Mouse (Mus musculus) urinary bladder, postnatal 25 days (tissue): Measurements from ENCODE around the gene Oaz3.

Source experiments
- DNase-seq: peaks from one replicate; pipeline ENCODE4 v3.0.0; 2022; ENCODE audit warnings: low spot score

The Oaz3 gene

DNA sequence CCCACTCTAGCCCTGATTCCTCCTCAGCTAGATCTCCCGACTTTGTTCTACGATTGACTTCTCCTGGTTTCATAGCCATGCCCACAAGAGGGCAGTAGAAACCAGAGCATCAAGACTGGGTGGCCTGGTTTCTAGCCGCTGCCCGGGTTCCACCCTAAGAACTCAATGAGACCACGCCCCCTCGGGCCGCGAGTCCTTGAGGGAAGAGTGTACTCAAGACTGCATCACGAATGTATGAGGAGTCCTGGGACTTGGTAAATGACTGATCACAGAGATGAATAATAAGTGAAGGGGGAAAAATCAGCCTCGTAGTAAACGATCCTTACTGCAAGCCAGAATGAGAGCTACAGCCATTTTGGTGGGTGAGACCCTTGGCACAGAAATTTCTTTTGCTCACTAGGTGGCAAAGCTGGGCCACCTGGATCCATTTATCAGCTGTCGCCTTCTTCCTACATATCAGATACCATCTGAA lies 12.8 kb upstream of the Oaz3 start:
- peak; percentile 70 for DNase-seq

DNA sequence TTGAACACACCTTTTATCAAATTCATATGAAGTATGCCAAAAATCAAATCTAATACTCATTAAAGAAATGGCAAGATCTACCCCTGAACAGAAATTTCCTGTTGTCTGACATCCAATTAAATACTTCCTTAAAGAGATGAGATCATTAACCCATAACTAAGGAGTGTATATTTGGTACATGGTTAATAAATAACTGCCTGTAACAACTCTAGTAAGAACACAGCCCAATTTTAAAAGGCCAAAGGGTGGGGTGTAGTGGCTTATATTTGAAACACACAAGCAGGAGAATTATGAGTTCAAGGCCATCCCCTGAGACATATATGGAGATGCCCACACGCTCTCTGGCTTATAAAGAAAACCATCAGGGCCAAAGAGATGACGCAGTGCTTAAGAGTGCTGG lies 5.7 kb upstream of the Oaz3 start:
- DNase-seq = no peak

DNA sequence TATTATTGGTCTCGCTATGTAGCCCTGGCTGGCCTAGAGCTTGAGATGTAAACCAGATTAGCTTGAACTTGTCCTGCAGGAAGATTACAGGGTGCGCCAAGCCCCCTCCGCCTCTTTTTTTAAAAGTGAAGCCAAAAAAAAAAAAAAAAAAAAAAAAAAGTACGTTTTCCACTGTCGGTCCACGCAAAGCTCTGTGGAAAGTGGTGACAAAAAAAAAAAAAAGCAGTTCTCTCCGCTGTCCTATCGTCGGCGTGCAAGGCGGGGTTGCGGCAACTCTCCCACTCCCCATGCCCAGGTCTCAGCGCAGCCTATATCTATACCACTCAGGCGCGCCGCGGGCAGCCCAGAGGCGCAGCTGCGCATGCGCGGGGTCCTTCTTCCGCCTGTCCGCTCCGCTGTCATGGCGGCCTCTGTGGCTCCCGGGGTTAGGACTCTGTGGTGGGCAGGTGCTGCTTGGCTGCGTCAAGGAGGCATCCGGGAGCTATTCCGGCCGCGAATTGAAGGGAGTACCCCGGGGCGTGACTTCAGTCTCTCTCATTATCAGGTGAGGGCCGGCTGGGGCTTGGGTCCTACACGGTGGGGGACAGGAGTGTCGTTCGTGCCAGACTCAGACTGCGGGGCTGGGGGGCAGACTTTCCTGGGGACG lies 641 bp downstream of the Oaz3 start, which contains the start of gene Mrpl9:
Gene Mrpl9, plus strand, starts transcription at position 368 of the 646 bp plus-strand sequence.
- peak; percentile 98 for DNase-seq

DNA sequence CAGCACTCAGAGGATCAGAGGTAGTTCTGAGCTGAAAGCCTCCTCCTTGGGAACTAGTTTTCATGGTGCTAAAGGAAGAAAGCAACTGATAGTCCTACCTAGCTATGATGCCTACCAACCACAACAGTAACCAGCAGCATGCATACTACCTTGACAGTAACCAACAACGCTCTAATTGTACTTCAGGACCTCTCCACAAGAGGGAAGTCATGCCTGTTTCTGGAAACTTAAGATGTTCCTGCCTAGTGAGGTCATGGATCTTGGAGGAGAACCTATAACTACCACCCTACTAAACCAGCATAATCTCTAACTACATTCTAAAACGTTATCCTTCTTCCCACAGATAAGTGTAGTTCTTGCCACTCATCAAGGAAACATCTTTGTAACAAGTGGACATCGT lies 2.5 kb downstream of the Oaz3 start:
- DNase-seq = no peak

DNA sequence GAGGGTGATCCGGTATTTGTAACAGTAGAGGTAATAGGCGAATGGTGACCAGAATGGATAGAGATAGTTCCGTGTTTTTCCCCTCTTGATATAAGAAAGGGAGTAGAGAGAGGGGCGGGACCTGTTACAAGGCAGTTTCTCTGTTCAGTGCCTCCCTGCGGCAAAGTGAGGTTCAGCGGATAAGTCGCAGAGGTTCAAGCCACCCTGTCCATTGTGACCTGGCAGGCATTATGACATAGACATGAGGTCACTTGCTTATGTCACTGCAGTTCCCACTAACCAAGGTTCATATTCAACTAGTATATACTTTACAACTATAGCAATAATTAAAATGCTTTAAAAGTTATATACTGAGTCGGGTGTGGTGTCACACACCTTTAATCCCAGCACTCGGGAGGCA lies 7.3 kb downstream of the Oaz3 start:
- DNase-seq = no peak

DNA sequence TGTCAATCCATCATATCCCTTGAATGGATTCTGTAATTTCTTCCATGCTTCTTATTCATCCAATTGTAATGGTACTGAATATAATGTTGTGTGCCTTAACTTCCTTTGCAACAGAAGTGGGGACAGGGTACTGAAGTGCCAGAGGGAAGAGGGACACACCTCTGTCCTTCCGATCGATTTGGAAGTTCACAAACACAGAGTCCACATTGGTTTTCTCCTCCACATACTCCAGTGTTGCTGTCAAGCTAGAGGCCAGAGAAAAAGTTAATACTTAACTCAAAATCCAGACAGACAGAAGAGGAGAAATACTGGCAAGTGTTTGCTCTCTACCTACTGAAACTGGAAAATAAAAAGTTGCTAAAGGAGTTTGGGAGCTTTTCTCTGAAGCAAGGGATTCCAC lies 9.4 kb downstream of the Oaz3 start:
- DNase-seq = no peak

DNA sequence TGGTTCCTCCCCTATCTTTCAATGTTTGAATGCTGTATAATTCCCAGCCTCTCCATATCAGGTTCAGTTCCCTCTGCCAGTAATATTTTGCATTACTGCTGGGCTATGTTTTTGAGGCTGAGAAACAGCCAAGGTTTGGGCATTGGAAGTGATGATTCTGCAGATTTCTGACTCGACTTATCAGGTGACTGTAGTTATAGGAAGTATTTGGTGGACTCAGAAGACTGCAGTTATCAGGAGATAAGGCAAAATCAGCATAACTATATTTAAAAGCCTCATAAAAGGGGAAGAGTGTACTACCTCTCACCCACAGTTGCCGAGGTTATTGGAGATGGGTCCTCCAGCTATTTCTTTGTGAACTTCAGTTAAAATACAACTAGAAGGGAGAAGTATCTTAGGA lies 12.7 kb downstream of the Oaz3 start:
- no peak for DNase-seq

DNA sequence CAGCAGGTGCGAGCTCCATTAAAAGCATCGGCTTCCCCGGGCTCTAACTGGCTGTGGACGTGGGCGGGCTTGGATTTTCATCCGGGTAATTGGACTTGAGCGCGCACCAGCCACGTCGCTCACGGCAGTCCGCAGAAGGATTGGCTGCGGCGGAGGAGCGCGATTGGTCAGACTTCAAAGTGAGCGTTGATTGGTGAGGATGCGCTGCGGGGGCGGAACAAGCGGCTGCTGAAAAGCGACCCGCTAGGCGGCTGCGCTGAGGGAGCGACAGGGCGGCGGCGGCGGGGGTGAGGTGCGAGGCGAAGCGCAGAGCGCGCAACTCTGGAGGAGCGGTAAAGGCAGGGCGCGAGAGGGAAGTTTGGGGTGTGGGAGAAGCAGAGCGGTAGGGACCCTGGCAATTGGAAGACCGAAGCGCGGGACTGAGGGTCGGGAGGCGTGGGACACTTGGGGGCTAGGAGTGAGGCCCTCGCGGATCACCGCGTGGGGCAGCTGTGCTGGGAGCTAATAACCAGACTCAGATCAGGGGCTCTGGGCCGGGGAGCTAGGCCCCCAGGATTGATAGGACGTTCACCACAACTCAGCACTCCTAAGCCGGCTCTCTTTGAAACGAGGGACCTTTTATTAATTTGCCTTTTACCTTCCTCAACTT lies 30.6 kb downstream of the Oaz3 start, which contains the start of gene Tdrkh:
Gene Tdrkh, plus strand, starts transcription at position 243 of the 649 bp plus-strand sequence.
- peak; percentile 82 for DNase-seq

DNA sequence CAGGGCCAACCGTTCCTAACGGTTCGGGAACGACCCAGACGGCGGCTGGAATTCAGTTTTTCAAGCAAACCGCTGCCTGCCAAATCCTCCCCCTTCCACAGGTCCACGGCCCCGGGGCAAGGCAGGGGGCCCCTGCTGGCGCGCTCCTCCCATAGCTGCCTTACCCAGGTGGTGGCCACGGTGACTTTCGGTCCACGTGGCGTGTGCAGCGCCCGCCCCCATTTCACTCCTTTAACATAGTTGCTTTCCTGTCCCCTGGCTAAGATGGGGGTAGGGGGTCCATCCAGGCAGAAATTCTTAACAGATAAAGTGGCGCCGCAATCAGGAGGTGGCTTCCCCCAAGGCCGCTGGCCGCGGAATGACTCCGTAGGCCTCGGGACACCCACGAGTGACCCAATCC lies 31.2 kb downstream of the Oaz3 start:
- DNase-seq = no peak

DNA sequence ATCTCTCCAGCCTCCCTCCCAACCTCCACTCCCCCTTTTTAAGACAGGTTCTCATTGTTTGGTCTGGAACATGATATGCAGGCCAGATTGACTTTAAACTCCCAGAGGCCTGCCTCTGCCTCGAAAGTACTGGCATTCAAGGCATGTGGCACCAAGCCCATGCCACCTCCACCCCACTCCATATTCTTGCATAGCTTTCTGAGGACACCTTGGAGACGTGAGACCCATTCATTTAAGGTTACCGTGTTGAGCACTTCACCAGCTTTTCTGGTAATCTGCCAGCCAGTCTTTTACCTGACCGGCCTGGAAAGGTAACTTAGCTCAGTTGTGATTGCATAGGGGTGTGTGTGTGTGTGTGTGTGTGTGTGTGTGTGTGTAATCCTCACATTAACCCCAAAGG lies 38.2 kb downstream of the Oaz3 start:
- no peak for DNase-seq

DNA sequence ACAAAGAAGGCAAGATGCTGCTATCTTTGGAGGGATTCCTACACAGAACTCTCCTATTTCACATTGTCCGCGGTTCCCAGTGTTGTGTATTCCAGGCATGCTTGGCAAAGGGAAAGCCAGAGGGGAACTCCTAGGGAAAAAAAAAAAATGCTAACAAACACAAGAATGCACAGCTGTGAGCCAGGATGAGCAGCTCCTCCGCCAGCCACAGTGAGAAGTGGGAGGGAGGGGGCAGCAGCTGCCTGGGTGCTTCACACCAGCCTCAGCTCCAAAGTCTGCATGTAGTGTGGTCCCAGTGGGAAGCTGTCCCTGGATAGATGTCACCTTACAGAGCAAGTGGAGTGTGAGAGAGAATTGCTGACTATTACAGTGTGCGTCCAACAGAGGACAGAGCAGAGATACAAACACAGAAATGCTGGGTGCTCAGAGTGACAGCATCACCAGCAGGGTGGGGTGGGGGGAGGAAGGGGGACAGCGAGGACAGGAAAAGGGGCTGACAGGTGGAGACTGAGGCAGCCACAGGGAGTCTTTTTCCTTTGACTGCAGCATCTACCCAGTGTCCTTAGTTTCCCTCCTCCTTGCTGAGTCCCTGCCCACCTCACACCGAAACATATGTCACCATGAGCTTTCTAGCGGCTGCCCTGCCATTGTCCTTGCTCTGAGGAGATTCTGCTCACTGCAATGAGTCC lies 39.2 kb downstream of the Oaz3 start:
- no peak for DNase-seq

DNA sequence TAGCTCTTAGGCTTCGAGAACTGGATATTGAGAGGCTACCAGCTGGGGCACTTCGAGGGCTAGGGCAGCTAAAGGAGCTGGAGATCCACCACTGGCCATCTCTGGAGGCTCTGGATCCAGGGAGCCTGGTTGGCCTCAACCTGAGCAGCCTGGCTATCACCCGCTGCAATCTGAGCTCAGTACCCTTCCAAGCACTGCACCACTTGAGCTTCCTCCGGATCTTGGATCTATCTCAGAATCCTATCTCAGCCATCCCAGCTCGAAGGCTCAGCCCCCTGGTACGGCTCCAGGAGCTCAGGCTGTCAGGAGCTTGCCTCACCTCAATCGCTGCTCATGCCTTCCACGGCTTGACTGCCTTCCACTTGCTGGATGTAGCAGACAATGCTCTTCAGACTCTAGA lies 41.3 kb downstream of the Oaz3 start:
- DNase-seq = no peak

DNA sequence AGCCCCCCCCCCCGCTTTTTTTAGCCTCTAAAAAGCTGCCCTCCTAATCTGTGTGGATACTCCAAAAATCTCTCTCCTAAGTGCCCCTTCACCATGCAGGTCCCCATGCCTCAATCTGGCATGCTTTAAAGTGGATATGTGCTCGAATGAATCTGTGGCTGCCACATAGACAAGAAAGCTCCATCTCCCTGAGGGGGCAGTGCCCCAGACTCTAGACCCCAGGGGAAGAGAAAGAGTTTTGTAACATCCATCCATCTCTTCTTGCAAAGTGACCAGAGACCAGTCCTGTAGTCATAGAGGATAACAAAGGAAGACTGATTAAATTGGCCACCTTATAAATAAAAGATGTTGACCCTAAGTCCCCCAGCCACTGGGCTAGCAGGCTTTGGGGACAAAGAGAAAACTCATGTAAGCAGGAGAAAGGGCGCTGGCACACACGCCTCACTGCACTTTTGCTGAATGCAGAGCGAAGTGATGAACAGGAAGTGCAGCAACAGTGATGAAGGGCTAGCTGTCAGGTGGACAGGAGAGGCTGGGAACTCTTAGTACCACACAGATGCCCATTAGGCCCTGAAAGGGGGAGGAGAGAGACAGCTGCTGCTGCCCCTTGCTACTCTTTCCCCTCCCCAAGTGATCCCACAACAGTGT lies 43.9 kb downstream of the Oaz3 start:
- no peak for DNase-seq

DNA sequence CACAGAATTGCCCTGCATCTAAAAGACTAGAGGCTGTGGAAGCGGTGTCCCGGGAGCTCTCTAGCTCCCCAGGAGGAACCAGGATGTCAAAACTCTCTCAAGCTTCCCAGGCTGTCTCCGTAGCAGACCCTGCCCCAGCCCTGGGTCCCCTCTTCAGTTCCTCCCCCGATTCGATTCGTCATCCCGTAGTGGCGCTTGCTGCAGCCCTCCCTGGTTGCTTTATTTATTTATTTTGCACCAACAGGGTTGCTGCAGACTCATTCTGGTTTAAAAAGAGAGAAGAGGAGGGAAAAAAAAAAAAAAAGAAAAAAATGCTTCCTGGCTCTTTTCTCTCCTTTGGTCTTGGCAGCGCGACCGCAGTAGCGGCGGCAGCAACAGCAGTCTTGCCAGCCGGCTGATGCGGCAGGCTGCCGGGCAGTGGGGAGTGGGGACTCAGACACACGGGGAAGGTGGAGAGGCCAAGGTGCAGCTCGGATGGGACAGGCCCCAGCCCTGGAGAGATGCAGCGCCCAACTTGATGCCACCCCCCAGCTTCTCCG lies 44.7 kb downstream of the Oaz3 start:
- no peak for DNase-seq

DNA sequence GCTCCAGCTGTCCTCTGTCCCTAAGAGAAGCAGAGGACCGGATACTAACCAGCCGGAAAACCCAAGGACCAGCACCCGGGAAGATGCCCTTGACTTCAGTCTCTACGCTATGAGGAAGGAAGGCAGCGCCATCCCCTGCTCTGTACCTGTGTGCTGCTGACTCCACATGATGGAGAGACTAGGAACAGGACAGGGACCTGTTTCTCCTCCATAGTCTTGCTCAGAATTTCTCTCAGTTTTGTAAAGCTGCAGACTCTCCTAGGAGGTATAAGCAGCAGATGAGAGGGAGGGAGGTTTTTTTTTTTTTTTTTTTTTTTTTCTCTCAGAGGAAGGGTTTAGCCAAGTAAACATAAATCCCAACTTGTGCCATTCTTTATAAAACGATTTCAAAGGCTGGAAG lies 45.5 kb downstream of the Oaz3 start, which contains the start of gene Lingo4:
Gene Lingo4, plus strand, starts transcription at position 301 of the 400 bp plus-strand sequence.
- DNase-seq = no peak

DNA sequence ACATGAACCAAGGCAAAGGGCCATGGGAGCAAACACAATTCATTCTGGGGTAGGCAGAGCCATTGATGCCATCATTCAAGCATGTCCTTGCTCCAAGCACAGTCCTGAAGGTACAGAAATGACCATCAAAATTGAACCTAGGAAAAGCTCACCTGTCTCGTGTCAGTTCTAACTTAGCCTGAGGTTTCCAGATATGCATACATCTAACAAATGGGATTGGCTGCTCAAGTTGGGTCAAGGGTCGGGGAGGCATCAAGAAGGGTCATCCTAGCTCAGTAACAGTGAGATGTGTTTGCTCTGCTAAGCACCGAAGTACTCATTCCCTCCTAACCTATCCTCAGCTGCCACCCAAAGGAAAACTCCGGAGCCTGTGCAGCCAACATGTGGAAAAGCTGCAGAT lies 46.9 kb downstream of the Oaz3 start:
- DNase-seq = no peak

DNA sequence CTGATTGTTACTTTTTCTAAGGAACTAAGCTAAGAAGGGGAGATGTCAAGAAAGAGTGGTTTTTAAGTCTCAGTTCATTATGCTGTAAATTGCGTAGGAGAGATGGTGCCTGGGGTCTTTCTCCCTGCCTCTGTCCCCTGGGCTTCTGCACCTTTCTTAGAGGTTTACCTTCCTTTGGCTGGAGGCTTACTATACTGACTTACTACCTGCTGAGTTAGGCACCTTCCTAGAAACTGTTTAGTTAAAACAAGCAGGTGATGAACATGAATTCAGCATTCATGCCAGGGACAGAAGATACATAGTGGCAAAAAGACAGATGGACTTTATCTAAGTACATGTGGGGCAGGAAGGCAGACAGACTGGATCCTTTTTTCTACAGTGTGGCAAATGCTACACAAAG lies 47.4 kb downstream of the Oaz3 start:
- DNase-seq = no peak

DNA sequence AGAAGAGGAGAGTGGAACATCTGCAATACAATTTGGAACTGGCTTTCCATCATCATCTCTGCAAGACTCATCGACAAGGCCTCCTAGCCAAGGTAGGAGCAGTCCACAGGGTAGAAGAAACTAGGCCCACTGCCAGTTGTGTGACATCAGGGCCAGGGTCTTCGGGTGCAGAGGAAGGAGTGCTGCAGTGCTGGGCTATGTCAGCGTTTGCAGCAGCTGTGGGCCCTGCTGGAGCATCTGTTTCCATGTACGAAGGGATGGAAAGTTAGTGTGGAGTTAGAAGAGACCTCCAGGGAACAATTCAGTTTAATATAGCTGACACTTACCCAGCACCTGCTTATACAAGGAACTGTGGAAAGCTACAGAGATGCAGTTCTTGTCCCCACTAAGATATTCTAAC lies 50.7 kb downstream of the Oaz3 start:
- DNase-seq = no peak

DNA sequence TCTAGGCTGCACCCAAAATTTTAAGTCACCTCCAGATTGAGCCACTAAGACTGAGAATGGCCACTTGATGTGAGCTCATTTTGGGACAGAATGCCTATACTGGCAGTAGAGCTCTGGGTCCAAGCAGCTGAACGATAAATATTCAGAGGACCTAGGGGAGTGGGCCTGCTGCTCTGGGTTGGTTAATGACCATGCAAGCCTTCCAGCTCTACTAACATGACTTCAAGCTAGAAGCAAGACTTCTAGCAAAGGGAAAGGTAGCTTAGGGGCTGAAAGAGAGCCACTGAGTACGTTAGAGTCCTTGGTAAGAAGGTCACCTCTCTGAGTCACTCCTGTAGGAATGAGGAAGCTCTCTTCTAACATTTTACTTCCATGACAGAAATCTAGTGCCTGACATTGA lies 51.6 kb downstream of the Oaz3 start:
- DNase-seq = no peak

DNA sequence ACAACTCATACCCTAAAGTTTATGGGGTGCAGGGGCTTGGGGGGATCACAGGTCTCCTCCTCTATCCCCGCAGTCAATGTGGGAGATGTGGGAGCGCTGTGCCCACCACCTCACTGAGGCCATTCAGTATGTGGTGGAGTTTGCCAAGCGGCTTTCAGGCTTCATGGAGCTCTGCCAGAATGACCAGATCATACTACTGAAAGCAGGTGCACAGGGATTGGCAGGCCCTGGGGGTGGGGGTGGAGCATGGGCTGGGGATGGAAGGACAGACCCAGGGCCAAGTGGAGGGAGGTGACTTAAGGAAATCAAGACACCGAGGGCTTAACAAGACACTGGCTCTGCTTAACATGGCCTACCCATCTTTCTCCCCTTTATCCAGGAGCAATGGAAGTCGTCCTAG lies 52.7 kb downstream of the Oaz3 start:
- DNase-seq = no peak

DNA sequence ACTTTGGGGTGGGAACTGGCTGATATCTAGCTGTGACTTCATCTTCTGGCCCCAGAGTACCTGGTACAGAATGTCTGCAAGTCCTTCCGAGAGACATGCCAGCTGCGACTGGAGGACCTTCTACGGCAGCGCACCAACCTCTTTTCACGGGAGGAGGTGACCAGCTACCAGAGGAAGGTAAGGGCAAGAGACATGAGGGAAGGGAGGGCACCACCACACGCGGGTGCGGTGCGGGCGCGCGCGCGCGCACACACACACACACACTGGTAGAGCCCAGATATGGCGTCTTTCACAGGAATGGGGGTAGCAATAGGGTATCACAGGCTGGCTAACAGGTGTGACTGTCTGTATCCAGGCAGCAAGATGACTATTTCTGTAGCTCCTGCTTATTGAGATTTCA lies 54.3 kb downstream of the Oaz3 start:
- no peak for DNase-seq

DNA sequence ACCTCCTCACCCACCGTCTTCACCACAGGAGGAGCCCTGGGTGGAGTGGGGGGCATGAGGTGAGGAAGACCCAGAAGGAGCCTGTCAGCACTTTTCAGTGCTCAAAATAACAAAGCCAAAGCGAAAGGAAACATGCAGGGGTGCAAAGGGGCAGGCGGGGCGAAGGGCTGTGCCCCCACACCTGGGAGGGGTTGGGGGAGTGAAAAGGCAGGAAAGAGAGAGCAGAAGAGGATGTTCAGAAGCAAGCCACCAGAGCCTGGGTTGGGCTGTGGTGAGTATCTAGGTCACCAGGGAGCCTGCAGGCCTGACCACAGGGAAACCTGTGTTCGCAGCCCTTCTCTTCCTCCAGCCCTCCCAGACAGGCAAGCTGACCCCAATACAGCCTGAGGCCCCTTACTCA lies 55.7 kb downstream of the Oaz3 start:
- no peak for DNase-seq
